Mouse (Mus musculus) effector memory CD4-positive, alpha-beta T cell, adult 5 months (primary cell): ENCODE data around the gene Col5a3. TPM values are rescaled to one million over a fixed set of nuclear protein-coding genes. Genes with fewer than 3 reads are reported as not detected.

Experiments used
- polyA plus RNA-seq: library from polyadenylated mRNA; unstranded; fragments of 100-300 nt; shearing (Covaris generic); gene quantifications from one replicate; pipeline ENCODE4 v1.2.1, GENCODE M21; 2017

The Col5a3 gene
- not detected for polyA plus RNA-seq

GRCm38 (mm10) chr9:20814521-20815272, at the start of gene Col5a3:
Col5a3 (minus strand) TSS chr9:20815067.

GRCm38 (mm10) chr9:20818236-20818635, 3.4 kb upstream of the Col5a3 start, which contains the start of gene Rdh8:
Rdh8 (plus strand) TSS chr9:20818503.

GRCm38 (mm10) chr9:20746017-20746660, 68.7 kb downstream of the Col5a3 start, which contains the start of gene Olfm2:
Olfm2 (minus strand) TSS chr9:20746349.

Other genes starting within 250 kb of the Col5a3 start
- gene Zfp846, start 233.8 kb downstream of the Col5a3 start, polyA plus RNA-seq = 8.3 TPM
- 413 TPM for gene Ubl5, start 172.2 kb downstream of the Col5a3 start, polyA plus RNA-seq
- 76.7 TPM for gene Fbxl12, start 170.3 kb downstream of the Col5a3 start, polyA plus RNA-seq
- 18.1 TPM for gene Pin1, start 163.0 kb downstream of the Col5a3 start, polyA plus RNA-seq
- not detected for gene Olfm2, start 68.7 kb downstream of the Col5a3 start, polyA plus RNA-seq
- gene Rdh8, start 3.4 kb upstream of the Col5a3 start, polyA plus RNA-seq = not detected
- 40.4 TPM for gene A230050P20Rik, start 53.6 kb upstream of the Col5a3 start, polyA plus RNA-seq
- 2.1 TPM for gene Angptl6, start 64.7 kb upstream of the Col5a3 start, polyA plus RNA-seq
- 122 TPM for gene Ppan, start 73.1 kb upstream of the Col5a3 start, polyA plus RNA-seq
- gene Eif3g, start 83.6 kb upstream of the Col5a3 start, polyA plus RNA-seq = 312 TPM
- 56.1 TPM for gene Dnmt1, start 144.8 kb upstream of the Col5a3 start, polyA plus RNA-seq
- gene S1pr2, start 161.7 kb upstream of the Col5a3 start, polyA plus RNA-seq = 16.7 TPM
- 88.5 TPM for gene Mrpl4, start 187.7 kb upstream of the Col5a3 start, polyA plus RNA-seq
- 141 TPM for gene Icam1, start 200.9 kb upstream of the Col5a3 start, polyA plus RNA-seq
- gene Icam4, start 214.3 kb upstream of the Col5a3 start, polyA plus RNA-seq = 1.4 TPM
- gene Icam5, start 217.0 kb upstream of the Col5a3 start, polyA plus RNA-seq = 0.59 TPM